Mouse (Mus musculus): ENCODE data around the gene Selenoi. TPM values are rescaled to one million over a fixed set of nuclear protein-coding genes. Genes with fewer than 3 reads are reported as not detected.
A peak's percentile ranks its signal among the peaks of the same experiment; 100 is the strongest.

Gene Selenoi
- polyA plus RNA-seq, 1 experiment from 2014 or later, result 15.5 TPM

GRCm38 (mm10) chr5:30238533-30238932, 6.2 kb downstream of the Selenoi start:
- 90% methylated on average over 5 of the region's 5 CpGs for WGBS
- Histone ChIP-seq H3K4me3 (no peak overlapping the region), H3K4me2 (no peak overlapping the region), H3K9me3 (no peaks in the 10 kb centered on the region), H3K27me3 (replicated peaks) (no peaks in the 10 kb centered on the region), H3K9ac (no peak overlapping the region), H3K27ac (replicated peaks) (no peak overlapping the region), H3K4me1 (peaks cover 69% of the 10 kb centered on the region), H3K36me3 (peaks cover 5% of the 10 kb centered on the region; the same call in 1 of the 2 replicates)
- no peak for ATAC-seq (ENCODE audit: extremely low read depth, insufficient number of reproducible peaks, low FRiP score, low TSS enrichment)

GRCm38 (mm10) chr5:30240552-30240951, 8.2 kb downstream of the Selenoi start:
- Histone ChIP-seq H3K4me1 (peaks cover 72% of the 10 kb centered on the region), H3K9ac (no peak overlapping the region), H3K4me3 (no peak overlapping the region), H3K27me3 (replicated peaks) (no peaks in the 10 kb centered on the region), H3K36me3 (peaks cover 5% of the 10 kb centered on the region; the same call in 1 of the 2 replicates), H3K27ac (replicated peaks) (no peak overlapping the region), H3K4me2 (no peak overlapping the region), H3K9me3 (no peaks in the 10 kb centered on the region)
- WGBS, result 83% methylated on average over 7 of the region's 7 CpGs
- no peak for ATAC-seq (ENCODE audit: extremely low read depth, insufficient number of reproducible peaks, low FRiP score, low TSS enrichment)

- Histone ChIP-seq H3K4me1 (peaks cover 66% of the 10 kb centered on the region), H3K4me3 (no peak overlapping the region), H3K9ac (peak overlapping the region; percentile 44; the same call in 1 of the 2 replicates), H3K27me3 (replicated peaks) (no peaks in the 10 kb centered on the region), H3K36me3 (peaks cover 9% of the 10 kb centered on the region; the same call in 1 of the 2 replicates), H3K27ac (replicated peaks) (peak overlapping the region; percentile 55), H3K9me3 (no peaks in the 10 kb centered on the region), H3K4me2 (peak overlapping the region; percentile 30)
- no peak for ATAC-seq (ENCODE audit: extremely low read depth, insufficient number of reproducible peaks, low FRiP score, low TSS enrichment)
- WGBS, result 0% methylated on average over 1 of the region's 1 CpGs
Measured at GRCm38 (mm10) chr5:30242410-30242809, 10.0 kb downstream of the Selenoi start.

- Histone ChIP-seq H3K36me3 (peaks cover 16% of the 10 kb centered on the region), H3K4me3 (no peak overlapping the region), H3K4me2 (peak overlapping the region; percentile 42), H3K9me3 (no peaks in the 10 kb centered on the region), H3K27ac (replicated peaks) (0 out of 2 replicates have a peak overlapping the region, but pooled peaks have one; percentile 26), H3K9ac (peak overlapping the region; percentile 38; the same call in 1 of the 2 replicates), H3K27me3 (replicated peaks) (no peaks in the 10 kb centered on the region), H3K4me1 (peaks cover 59% of the 10 kb centered on the region)
- WGBS, result 21% methylated on average over 9 of the region's 9 CpGs
- no peak for ATAC-seq (ENCODE audit: extremely low read depth, insufficient number of reproducible peaks, low FRiP score, low TSS enrichment)
Measured at GRCm38 (mm10) chr5:30243741-30244140, 11.4 kb downstream of the Selenoi start.

- Histone ChIP-seq H3K36me3 (peaks cover 26% of the 10 kb centered on the region), H3K9ac (no peak overlapping the region), H3K9me3 (no peaks in the 10 kb centered on the region), H3K4me3 (no peak overlapping the region), H3K27ac (replicated peaks) (no peak overlapping the region), H3K4me2 (no peak overlapping the region), H3K4me1 (peaks cover 53% of the 10 kb centered on the region), H3K27me3 (replicated peaks) (no peaks in the 10 kb centered on the region)
- WGBS, result 78% methylated on average over 9 of the region's 9 CpGs
- no peak for ATAC-seq (ENCODE audit: extremely low read depth, insufficient number of reproducible peaks, low FRiP score, low TSS enrichment)
Measured at GRCm38 (mm10) chr5:30245861-30246416, 13.6 kb downstream of the Selenoi start.

GRCm38 (mm10) chr5:30247666-30248065, 15.3 kb downstream of the Selenoi start:
- Histone ChIP-seq H3K4me2 (no peak overlapping the region), H3K4me1 (peaks cover 36% of the 10 kb centered on the region), H3K27me3 (replicated peaks) (no peaks in the 10 kb centered on the region), H3K9me3 (no peaks in the 10 kb centered on the region), H3K4me3 (no peak overlapping the region), H3K36me3 (peaks cover 38% of the 10 kb centered on the region), H3K27ac (replicated peaks) (no peak overlapping the region), H3K9ac (no peak overlapping the region)
- 95% methylated on average over 1 of the region's 1 CpGs for WGBS
- ATAC-seq (ENCODE audit: extremely low read depth, insufficient number of reproducible peaks, low FRiP score, low TSS enrichment), result no peak

GRCm38 (mm10) chr5:30255567-30256354, 23.4 kb downstream of the Selenoi start:
- no peaks in the 10 kb centered on the region for H3K27me3 ChIP-seq (replicated peaks)
- WGBS, result 75% methylated on average over 12 of the region's 12 CpGs
- peaks cover 83% of the 10 kb centered on the region for H3K36me3 ChIP-seq
- no peak overlapping the region for H3K27ac ChIP-seq (replicated peaks)
- no peaks in the 10 kb centered on the region for H3K4me1 ChIP-seq
- no peak overlapping the region for H3K9ac ChIP-seq
- H3K4me3 ChIP-seq, result no peak overlapping the region
- ATAC-seq (ENCODE audit: extremely low read depth, insufficient number of reproducible peaks, low FRiP score, low TSS enrichment), result no peak
- no peak overlapping the region for H3K4me2 ChIP-seq
- no peaks in the 10 kb centered on the region for H3K9me3 ChIP-seq

GRCm38 (mm10) chr5:30258776-30259175, 26.4 kb downstream of the Selenoi start:
- WGBS, result 85% methylated on average over 7 of the region's 7 CpGs
- Histone ChIP-seq H3K27ac (replicated peaks) (no peak overlapping the region), H3K9ac (no peak overlapping the region), H3K9me3 (no peaks in the 10 kb centered on the region), H3K4me2 (no peak overlapping the region), H3K36me3 (peaks cover 84% of the 10 kb centered on the region), H3K27me3 (replicated peaks) (no peaks in the 10 kb centered on the region), H3K4me1 (no peaks in the 10 kb centered on the region), H3K4me3 (no peak overlapping the region)
- ATAC-seq (ENCODE audit: extremely low read depth, insufficient number of reproducible peaks, low FRiP score, low TSS enrichment), result no peak

GRCm38 (mm10) chr5:30270571-30271190, 38.3 kb downstream of the Selenoi start:
- Histone ChIP-seq H3K27ac (replicated peaks) (peak overlapping the region; percentile 1; the same call in 1 of the 2 replicates), H3K9ac (0 out of 2 replicates have a peak overlapping the region, but pooled peaks have one; percentile 7), H3K4me3 (no peak overlapping the region), H3K4me1 (peaks cover 12% of the 10 kb centered on the region), H3K4me2 (no peak overlapping the region), H3K36me3 (peaks cover 29% of the 10 kb centered on the region), H3K9me3 (no peaks in the 10 kb centered on the region), H3K27me3 (replicated peaks) (no peaks in the 10 kb centered on the region)
- 61% methylated on average over 11 of the region's 11 CpGs for WGBS
- no peak for ATAC-seq (ENCODE audit: extremely low read depth, insufficient number of reproducible peaks, low FRiP score, low TSS enrichment)

- H3K27me3 ChIP-seq (replicated peaks), result no peaks in the 10 kb centered on the region
- no peaks in the 10 kb centered on the region for H3K9me3 ChIP-seq
- H3K4me3 ChIP-seq, result no peak overlapping the region
- no peak overlapping the region for H3K9ac ChIP-seq
- no peak overlapping the region for H3K27ac ChIP-seq (replicated peaks)
- H3K4me1 ChIP-seq, result peaks cover 12% of the 10 kb centered on the region
- H3K4me2 ChIP-seq, result no peak overlapping the region
- H3K36me3 ChIP-seq, result peaks cover 19% of the 10 kb centered on the region
- WGBS, result 86% methylated on average over 11 of the region's 11 CpGs
- no peak for ATAC-seq (ENCODE audit: extremely low read depth, insufficient number of reproducible peaks, low FRiP score, low TSS enrichment)
Measured at GRCm38 (mm10) chr5:30271599-30272281, 39.4 kb downstream of the Selenoi start.

GRCm38 (mm10) chr5:30276361-30276760, 44.0 kb downstream of the Selenoi start:
- Histone ChIP-seq H3K4me2 (no peak overlapping the region), H3K27ac (replicated peaks) (no peak overlapping the region), H3K4me1 (peaks cover under 1% of the 10 kb centered on the region; the same call in 1 of the 2 replicates), H3K4me3 (no peak overlapping the region), H3K27me3 (replicated peaks) (peaks cover 5% of the 10 kb centered on the region; the same call in 1 of the 2 replicates), H3K36me3 (no peaks in the 10 kb centered on the region), H3K9ac (no peak overlapping the region), H3K9me3 (no peaks in the 10 kb centered on the region)
- no peak for ATAC-seq (ENCODE audit: extremely low read depth, insufficient number of reproducible peaks, low FRiP score, low TSS enrichment)
- 80% methylated on average over 2 of the region's 2 CpGs for WGBS

Data from heart, embryonic 13.5 days (tissue).